Comparison of ENCODE assay signal across 27 mouse cellular contexts in genomic region chr9:105801463-105801862, GRCm38 (mm10). TPM values are rescaled to one million over a fixed set of nuclear protein-coding genes. Genes with fewer than 3 reads are reported as not detected.
DNase-seq lines count a peak whose midpoint lies in the region; ATAC-seq and TF ChIP-seq lines count a peak whose summit lies in the region.
"Had no signal": no experiment of that assay in that cellular context is flagged by ENCODE, and none has a peak within 500 bp of the region (broad histone marks: within the 10 kb centered on the region; RNA-seq: fewer than 3 reads in every experiment).

No protein-coding gene starts in this region.

- H3K9ac ChIP-seq in stomach, postnatal 0 days (ENCODE audit: low read length) = no peak overlapping the region
- H3K9ac ChIP-seq: embryonic facial prominence, embryonic 12.5 days; forebrain, embryonic 13.5 days; heart, embryonic 15.5 days; hindbrain, embryonic 12.5 days; neural tube, embryonic 13.5 days had no signal

- no peak overlapping the region for H3K27ac ChIP-seq in heart, embryonic 10.5 days
- no peak overlapping the region for H3K27ac ChIP-seq in stomach, postnatal 0 days (replicated peaks)
- H3K27ac ChIP-seq: embryonic facial prominence, embryonic 12.5 days; forebrain, embryonic 13.5 days; heart, embryonic 15.5 days; hindbrain, embryonic 12.5 days; macrophage; neural tube, embryonic 13.5 days had no signal

- H3K4me3 ChIP-seq in heart, embryonic 10.5 days = no peak overlapping the region
- no peak overlapping the region for H3K4me3 ChIP-seq in stomach, postnatal 0 days (ENCODE audit: low read depth, low read length)
- H3K4me3 ChIP-seq: embryonic facial prominence, embryonic 12.5 days; erythroblast, embryonic 14.5 days; forebrain, embryonic 13.5 days; heart, embryonic 15.5 days; hindbrain, embryonic 12.5 days; myocyte; neural tube, embryonic 13.5 days had no signal

- TF ChIP-seq EP300 in stomach, postnatal 0 days (optimal IDR thresholded peaks at IDR 0.05) = no peak

- no peak for ATAC-seq in stomach, postnatal 0 days (ENCODE audit: low FRiP score, low TSS enrichment)
- ATAC-seq: activated CD4-positive, CD25-positive, alpha-beta regulatory T cell, adult 4 months; forebrain, embryonic 13.5 days; midbrain, embryonic 16.5 days had no signal

- TF ChIP-seq POLR2A in brain, embryonic 14.5 days (IDR thresholded peaks at IDR 0.05; ENCODE audit: borderline replicate concordance, extremely low read depth, insufficient read depth, insufficient read length, poor library complexity, severe bottlenecking) = no peak

- intact Hi-C loops in heart, postnatal 10 days (cut with DNase I) = no loop called here

- no peaks in the 10 kb centered on the region for H3K36me3 ChIP-seq in heart, embryonic 10.5 days
- H3K36me3 ChIP-seq in stomach, postnatal 0 days (ENCODE audit: control insufficient read depth, insufficient read depth, low read length) = no peaks in the 10 kb centered on the region
- H3K36me3 ChIP-seq: embryonic facial prominence, embryonic 12.5 days; heart, embryonic 15.5 days; hindbrain, embryonic 12.5 days; neural tube, embryonic 13.5 days had no signal

- 0 out of 2 replicates have a peak, but pooled peaks cover 4% of the 10 kb centered on the region for H3K4me1 ChIP-seq in heart, embryonic 10.5 days
- no peaks in the 10 kb centered on the region for H3K4me1 ChIP-seq in stomach, postnatal 0 days (replicated peaks; ENCODE audit: control insufficient read depth, insufficient read depth)
- H3K4me1 ChIP-seq: embryonic facial prominence, embryonic 12.5 days; hindbrain, embryonic 12.5 days; neural tube, embryonic 13.5 days had no signal

- TF ChIP-seq CTCF in brain, embryonic 14.5 days (IDR thresholded peaks at IDR 0.05; ENCODE audit: borderline replicate concordance, extremely low read depth, insufficient read depth, insufficient read length) = no peak
- no peak for TF ChIP-seq CTCF in stomach, postnatal 0 days (IDR thresholded peaks at IDR 0.05; ENCODE audit: low read depth)

- H3K4me2 ChIP-seq in stomach, postnatal 0 days (replicated peaks; ENCODE audit: low read depth) = no peak overlapping the region
- H3K4me2 ChIP-seq: embryonic facial prominence, embryonic 12.5 days; forebrain, embryonic 13.5 days; heart, embryonic 15.5 days; hindbrain, embryonic 12.5 days; neural tube, embryonic 13.5 days had no signal

- whole genome bisulfite sequencing in heart, embryonic 10.5 days = 86% methylated on average over 5 of the region's 5 CpGs
- 72% methylated on average over 5 of the region's 5 CpGs for WGBS in stomach, postnatal 0 days

- no peaks in the 10 kb centered on the region for H3K27me3 ChIP-seq in heart, embryonic 10.5 days (ENCODE audit: insufficient read depth, poor library complexity, severe bottlenecking)
- no peaks in the 10 kb centered on the region for H3K27me3 ChIP-seq in stomach, postnatal 0 days (ENCODE audit: control insufficient read depth, insufficient read depth, low read length)
- H3K27me3 ChIP-seq: embryonic facial prominence, embryonic 12.5 days; forebrain, embryonic 13.5 days; heart, embryonic 15.5 days; hindbrain, embryonic 12.5 days; neural tube, embryonic 13.5 days had no signal

- no peaks in the 10 kb centered on the region for H3K9me3 ChIP-seq in heart, embryonic 10.5 days
- no peaks in the 10 kb centered on the region for H3K9me3 ChIP-seq in stomach, postnatal 0 days (ENCODE audit: control insufficient read depth, low read length)
- H3K9me3 ChIP-seq: embryonic facial prominence, embryonic 12.5 days; forebrain, embryonic 13.5 days; heart, embryonic 15.5 days; hindbrain, embryonic 12.5 days; neural tube, embryonic 13.5 days had no signal

- DNase-seq in adrenal gland, postnatal 10 days = peak; percentile 9
- DNase-seq in adrenal gland, postnatal 4 days (ENCODE audit: low spot score in 2 of 2) = no peak
- peak; percentile 93 for DNase-seq in heart, adult 11 months
- DNase-seq in heart, embryonic 10.5 days (ENCODE audit: low spot score) = no peak
- peak; percentile 40 for DNase-seq in brain, embryonic 14.5 days (ENCODE audit: low read depth)
- DNase-seq in heart, postnatal 10 days = peak; percentile 69 to 70
- DNase-seq in spleen, postnatal 10 days (ENCODE audit: low spot score in 2 of 2) = no peak
- DNase-seq in stomach, postnatal 0 days (ENCODE audit: low spot score) = no peak
- DNase-seq: adrenal gland, adult 8-10 months; cerebellum, adult 9-10 months; kidney, adult 11 months; kidney, postnatal 4 days; layer of hippocampus, adult 9-11 months; liver; right cerebral cortex, adult 18-20 months; right cerebral cortex, postnatal 4 days; thymus, postnatal 14 days had no signal

RNA-seq across cellular contexts. Expression of gene Col6a6, which starts 26.5 kb away (rescaled TPM):
- total RNA-seq in adrenal gland, postnatal 10 days (2021) = 10 to 100 TPM in 1 of 2 experiments, 1 to 10 TPM in 1; 9.3 to 11.5 TPM
- total RNA-seq in adrenal gland, postnatal 4 days (2021) = 10 to 100 TPM; 14.2 to 15.5 TPM
- 0.13 and 0.17 TPM in 2 replicates for polyA plus RNA-seq in heart, embryonic 10.5 days (2016; fragmentation: Nextera tagmentation; extraction: Ambion mirVana)
- 0.26 and 0.38 TPM in 2 replicates for polyA plus RNA-seq in brain, embryonic 14.5 days (2012; rRNA removed)
- 10 to 100 TPM; 16.7 to 20.5 TPM for total RNA-seq in heart, postnatal 10 days (2021)
- 0.18 and 0.29 TPM in 2 replicates for polyA plus RNA-seq in stomach, postnatal 0 days (2015; fragmentation: Nextera tagmentation; extraction: Ambion mirVana)
- polyA plus RNA-seq: activated CD4-positive, CD25-positive, alpha-beta regulatory T cell, adult 4 months; macrophage had no signal

Comparison
In these comparisons a context has a peak if more than half of its experiments do, and no peak if none do; other contexts are left out.
1. DNase-seq: peak in adrenal gland, postnatal 10 days (single experiment), heart, adult 11 months (single experiment), brain, embryonic 14.5 days (single experiment) and heart, postnatal 10 days (2 of 2); none in adrenal gland, postnatal 4 days (0 of 2), heart, embryonic 10.5 days (single experiment), spleen, postnatal 10 days (0 of 2) and stomach, postnatal 0 days (single experiment).